ENCODE assay signal across 9 mouse cellular contexts in genomic region chrX:159963273-159963672, GRCm38 (mm10). TPM values are rescaled to one million over a fixed set of nuclear protein-coding genes. Genes with fewer than 3 reads are reported as not detected.
DNase-seq lines count a peak whose midpoint lies in the region; ATAC-seq and TF ChIP-seq lines count a peak whose summit lies in the region.
"Had no signal": no experiment of that assay in that cellular context is flagged by ENCODE, and none has a peak within 500 bp of the region (broad histone marks: within the 10 kb centered on the region; RNA-seq: fewer than 3 reads in every experiment).

No protein-coding gene starts in this region.

- no peaks in the 10 kb centered on the region for H3K4me1 ChIP-seq in limb, embryonic 11.5 days (ENCODE audit: control insufficient read depth, insufficient read depth, low read length)
- no peaks in the 10 kb centered on the region for H3K4me1 ChIP-seq in limb, embryonic 10.5 days
- no peaks in the 10 kb centered on the region for H3K4me1 ChIP-seq in embryonic facial prominence, embryonic 14.5 days (ENCODE audit: control insufficient read depth, insufficient read depth, low read length)
- no peaks in the 10 kb centered on the region for H3K4me1 ChIP-seq in midbrain, postnatal 0 days (ENCODE audit: insufficient read depth, low read length)
- H3K4me1 ChIP-seq: limb, embryonic 15.5 days had no signal

- no peak overlapping the region for H3K9ac ChIP-seq in limb, embryonic 11.5 days (ENCODE audit: low read length)
- H3K9ac ChIP-seq in embryonic facial prominence, embryonic 14.5 days (ENCODE audit: low read depth, low read length) = no peak overlapping the region
- H3K9ac ChIP-seq in midbrain, postnatal 0 days (replicated peaks; ENCODE audit: low read length, poor library complexity, severe bottlenecking) = no peak overlapping the region
- H3K9ac ChIP-seq: limb, embryonic 15.5 days had no signal

- intact Hi-C loops in left cerebral cortex, postnatal 10 days (cut with DNase I) = no loop called here

- H3K27me3 ChIP-seq in limb, embryonic 11.5 days (ENCODE audit: control insufficient read depth, insufficient read depth, low read length) = no peaks in the 10 kb centered on the region
- H3K27me3 ChIP-seq in limb, embryonic 10.5 days (ENCODE audit: low read depth, poor library complexity, severe bottlenecking) = peaks cover 95% of the 10 kb centered on the region
- peaks cover 11% of the 10 kb centered on the region; the same call in 1 of the 2 replicates for H3K27me3 ChIP-seq in embryonic facial prominence, embryonic 14.5 days (replicated peaks; ENCODE audit: control insufficient read depth, insufficient read depth, low read length)
- H3K27me3 ChIP-seq in midbrain, postnatal 0 days (ENCODE audit: insufficient read depth, low read length) = no peaks in the 10 kb centered on the region

- H3K4me3 ChIP-seq in limb, embryonic 11.5 days (ENCODE audit: low read depth, low read length) = no peak overlapping the region
- no peak overlapping the region for H3K4me3 ChIP-seq in limb, embryonic 10.5 days
- H3K4me3 ChIP-seq in embryonic facial prominence, embryonic 14.5 days (ENCODE audit: low read depth, low read length) = no peak overlapping the region
- H3K4me3 ChIP-seq in midbrain, postnatal 0 days (ENCODE audit: low read depth, low read length) = no peak overlapping the region
- H3K4me3 ChIP-seq: limb, embryonic 15.5 days had no signal

- ATAC-seq in limb, embryonic 11.5 days (ENCODE audit: insufficient number of reproducible peaks, low FRiP score, low TSS enrichment, low read depth) = no peak
- ATAC-seq in embryonic facial prominence, embryonic 14.5 days (ENCODE audit: low read depth) = peak; percentile 74; the same call in 1 of the 2 replicates
- ATAC-seq in midbrain, postnatal 0 days (ENCODE audit: low FRiP score) = no peak

- WGBS in limb, embryonic 11.5 days = 29% methylated on average over 4 of the region's 4 CpGs
- WGBS in limb, embryonic 10.5 days = 23% methylated on average over 4 of the region's 4 CpGs
- WGBS in embryonic facial prominence, embryonic 14.5 days = 23% methylated on average over 4 of the region's 4 CpGs
- 29% methylated on average over 4 of the region's 4 CpGs for WGBS in midbrain, postnatal 0 days

- DNase-seq in limb, embryonic 11.5 days (ENCODE audit: low spot score) = peak; percentile 53
- no peak for DNase-seq in limb, embryonic 10.5 days (ENCODE audit: low spot score)
- DNase-seq in adrenal gland, postnatal 25 days = peak; percentile 3
- peak; percentile 81 for DNase-seq in embryonic facial prominence, embryonic 14.5 days (ENCODE audit: low spot score)
- DNase-seq in hindlimb bud, embryonic 11.5 days (ENCODE audit: extremely low spot score, low read depth, low spot score) = peak; percentile 46
- peak; percentile 41 to 63 for DNase-seq in left cerebral cortex, postnatal 10 days (ENCODE audit: extremely low spot score in 1 of 2, low spot score in 2 of 2)
- DNase-seq in midbrain, postnatal 0 days (ENCODE audit: low spot score) = peak; percentile 85
- peak; percentile 31 for DNase-seq in telencephalon, adult 2 months (ENCODE audit: low read depth, low spot score)

- TF ChIP-seq CTCF in midbrain, postnatal 0 days (IDR thresholded peaks at IDR 0.05) = peak; percentile 80

- no peak overlapping the region for H3K27ac ChIP-seq in limb, embryonic 11.5 days (replicated peaks; ENCODE audit: low read depth, low read length)
- H3K27ac ChIP-seq in limb, embryonic 10.5 days = no peak overlapping the region
- H3K27ac ChIP-seq in embryonic facial prominence, embryonic 14.5 days (replicated peaks; ENCODE audit: low read depth, low read length) = no peak overlapping the region
- H3K27ac ChIP-seq in midbrain, postnatal 0 days (ENCODE audit: low read depth, low read length) = no peak overlapping the region
- H3K27ac ChIP-seq: limb, embryonic 15.5 days had no signal

- H3K36me3 ChIP-seq in limb, embryonic 11.5 days (ENCODE audit: control insufficient read depth, insufficient read depth, low read length) = no peaks in the 10 kb centered on the region
- H3K36me3 ChIP-seq in limb, embryonic 10.5 days = no peaks in the 10 kb centered on the region
- no peaks in the 10 kb centered on the region for H3K36me3 ChIP-seq in embryonic facial prominence, embryonic 14.5 days (ENCODE audit: control insufficient read depth, insufficient read depth, low read length)
- H3K36me3 ChIP-seq in midbrain, postnatal 0 days (ENCODE audit: insufficient read depth, low read length) = no peaks in the 10 kb centered on the region
- H3K36me3 ChIP-seq: limb, embryonic 15.5 days had no signal

- no peak overlapping the region for H3K4me2 ChIP-seq in limb, embryonic 11.5 days (ENCODE audit: low read depth, severe bottlenecking)
- H3K4me2 ChIP-seq in embryonic facial prominence, embryonic 14.5 days (ENCODE audit: low read depth, low read length) = no peak overlapping the region
- no peak overlapping the region for H3K4me2 ChIP-seq in midbrain, postnatal 0 days (ENCODE audit: low read depth, low read length, poor library complexity, severe bottlenecking)
- H3K4me2 ChIP-seq: limb, embryonic 15.5 days had no signal

- H3K9me3 ChIP-seq in limb, embryonic 11.5 days (ENCODE audit: control insufficient read depth, low read length) = no peaks in the 10 kb centered on the region
- no peaks in the 10 kb centered on the region for H3K9me3 ChIP-seq in limb, embryonic 10.5 days (replicated peaks)
- no peaks in the 10 kb centered on the region for H3K9me3 ChIP-seq in embryonic facial prominence, embryonic 14.5 days (ENCODE audit: control insufficient read depth, low read length)
- no peaks in the 10 kb centered on the region for H3K9me3 ChIP-seq in midbrain, postnatal 0 days (ENCODE audit: low read length)
- H3K9me3 ChIP-seq: limb, embryonic 15.5 days had no signal

RNA-seq across cellular contexts. Expression of gene Map3k15, which starts 25.0 kb away (rescaled TPM):
- polyA plus RNA-seq in limb, embryonic 11.5 days (2014; fragmentation: Nextera tagmentation; extraction: Ambion mirVana) = 0.14 and 0.17 TPM in 2 replicates
- 0.15 and 0.20 TPM in 2 replicates for polyA plus RNA-seq in limb, embryonic 10.5 days (2016; fragmentation: Nextera tagmentation; extraction: Ambion mirVana)
- 0.52 and 0.82 TPM in 2 replicates for total RNA-seq in adrenal gland, postnatal 25 days (2021)
- polyA plus RNA-seq in embryonic facial prominence, embryonic 14.5 days (2014; fragmentation: Nextera tagmentation; extraction: Ambion mirVana) = 0.13 and 0.31 TPM in 2 replicates
- 1 to 10 TPM; 1.0 to 1.2 TPM for total RNA-seq in left cerebral cortex, postnatal 10 days (2021)
- 0.90 and 1.2 TPM in 2 replicates for total RNA-seq in midbrain, postnatal 0 days (2014; rRNA removed)
- 0.31 and 0.34 TPM in 2 replicates for polyA plus RNA-seq in midbrain, postnatal 0 days (2015; fragmentation: Nextera tagmentation; extraction: Ambion mirVana)
